9 mouse cellular contexts compared by ENCODE assay signal in the genomic region with DNA sequence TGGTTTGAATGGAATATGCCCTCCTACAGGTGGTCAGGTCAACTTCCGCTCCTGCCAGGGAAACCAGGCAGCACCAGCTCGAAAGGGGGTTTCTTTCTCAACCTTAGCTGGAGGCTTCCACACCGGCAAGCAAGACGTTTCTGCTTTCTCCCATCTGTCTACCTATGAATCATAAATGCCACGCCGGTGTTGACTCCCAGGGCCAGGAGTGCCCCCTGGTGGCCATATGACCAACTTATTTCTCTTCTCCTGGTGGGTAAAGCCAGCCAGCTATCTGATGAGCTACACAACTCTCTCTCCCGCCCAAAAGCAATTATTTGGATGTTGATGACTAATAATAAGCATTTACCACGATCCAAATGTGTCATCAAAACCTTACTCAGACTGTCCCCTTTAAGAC. TPM values are rescaled to one million over a fixed set of nuclear protein-coding genes. Genes with fewer than 3 reads are reported as not detected.
A peak's percentile ranks its signal among the peaks of the same experiment; 100 is the strongest.
DNase-seq lines count a peak whose midpoint lies in the region; TF ChIP-seq lines count a peak whose summit lies in the region.
"Had no signal": no experiment of that assay in that cellular context is flagged by ENCODE, and none has a peak within 500 bp of the region (broad histone marks: within the 10 kb centered on the region; RNA-seq: fewer than 3 reads in every experiment).

No protein-coding gene starts in this region.

- intact Hi-C loops in heart, postnatal 14 days (cut with DNase I): loop anchor here (2.0 to 10.0 kb wide), 2 partner anchors 53 to 89 kb away; no protein-coding TSS in a partner anchor

- no peaks in the 10 kb centered on the region for H3K9me3 ChIP-seq in MEL (replicated peaks; ENCODE audit: insufficient read depth, low read length)

- TF ChIP-seq EP300 in MEL (IDR thresholded peaks at IDR 0.05; ENCODE audit: low read depth in 1 of 2, low read length in 2 of 2): no peak

- peaks cover 0 to 1% of the 10 kb centered on the region in 2 experiments; a peak in 1 of 4 replicates for H3K27me3 ChIP-seq in MEL (ENCODE audit: control insufficient read depth in 1 of 2, insufficient read depth in 2 of 2, low read length in 2 of 2)

- no peak for TF ChIP-seq POLR2A in MEL (IDR thresholded peaks at IDR 0.05; ENCODE audit: control insufficient read depth in 1 of 2, insufficient read depth in 1 of 2, low read depth in 1 of 2, low read length in 2 of 2, poor library complexity in 1 of 2)
- no peak for TF ChIP-seq POLR2A in bone marrow, adult 2 months (IDR thresholded peaks at IDR 0.05; ENCODE audit: borderline replicate concordance, control insufficient read depth, low read depth, low read length)
- no peak for TF ChIP-seq POLR2A in embryonic fibroblast, embryonic 13.5 days (IDR thresholded peaks at IDR 0.05; ENCODE audit: low read depth, low read length)

- H3K36me3 ChIP-seq in MEL (ENCODE audit: control insufficient read depth in 1 of 2, insufficient read depth in 2 of 2, low read length in 2 of 2): no peaks in the 10 kb centered on the region

- no peak overlapping the region for H3K27ac ChIP-seq in MEL (ENCODE audit: control insufficient read depth, low read depth, low read length)
- H3K27ac ChIP-seq in bone marrow, adult 2 months (ENCODE audit: control insufficient read depth, insufficient read depth, low read depth, low read length, poor library complexity): no peak overlapping the region
- H3K27ac ChIP-seq in embryonic fibroblast, embryonic 13.5 days (ENCODE audit: insufficient read depth, low read length): no peak overlapping the region

- WGBS in bone marrow, adult 2 months: 5% methylated on average over 8 of the region's 8 CpGs

- H3K4me1 ChIP-seq in MEL (ENCODE audit: control insufficient read depth in 1 of 2, insufficient read depth in 2 of 2, low read length in 2 of 2): peaks cover 0 to 2% of the 10 kb centered on the region in 2 experiments; a peak in 1 of 4 replicates
- 0 out of 2 replicates have a peak, but pooled peaks cover 1% of the 10 kb centered on the region for H3K4me1 ChIP-seq in bone marrow, adult 2 months (ENCODE audit: control insufficient read depth, insufficient read depth, low read length)
- H3K4me1 ChIP-seq in embryonic fibroblast, embryonic 13.5 days (ENCODE audit: control insufficient read depth, insufficient read depth, low read length): no peaks in the 10 kb centered on the region

- H3K79me2 ChIP-seq in MEL (ENCODE audit: control insufficient read depth, insufficient read depth, low read length, poor library complexity): no peaks in the 10 kb centered on the region

- peak; percentile 84 to 91 (median 91) for TF ChIP-seq CTCF in MEL (IDR thresholded peaks at IDR 0.05 in 2 of 3, conservative IDR thresholded peaks at IDR 0.05 in 1 of 3; ENCODE audit: control insufficient read depth in 1 of 3, insufficient read depth in 1 of 3, low read depth in 2 of 3, low read length in 3 of 3, poor library complexity in 1 of 3, severe bottlenecking in 1 of 3)
- TF ChIP-seq CTCF in bone marrow, adult 2 months (IDR thresholded peaks at IDR 0.05; ENCODE audit: control insufficient read depth, insufficient read depth, low read length): peak; percentile 79
- TF ChIP-seq CTCF in embryonic fibroblast, embryonic 13.5 days (IDR thresholded peaks at IDR 0.05; ENCODE audit: borderline replicate concordance, insufficient read depth, low read length): peak; percentile 59

- peak; percentile 88 for DNase-seq in MEL (ENCODE audit: low read depth, low spot score)
- DNase-seq in heart, postnatal 14 days: peak; percentile 82 to 89
- DNase-seq in layer of hippocampus, adult 9-10 months (ENCODE audit: low spot score): peak; percentile 74
- peak; percentile 91 for DNase-seq in lung, postnatal 36 days
- peak; percentile 60 for DNase-seq in right cerebral cortex, postnatal 25 days
- peak; percentile 75 to 82 for DNase-seq in urinary bladder, postnatal 36 days (ENCODE audit: low spot score in 2 of 2)

- H3K9ac ChIP-seq in MEL (ENCODE audit: control insufficient read depth, low read depth, low read length, poor library complexity, severe bottlenecking): peak overlapping the region; percentile 33; the same call in 1 of the 2 replicates

- peak; percentile 75 for TF ChIP-seq RAD21 in MEL (IDR thresholded peaks at IDR 0.05; ENCODE audit: low read depth, low read length)

- 0 out of 4 replicates have a peak overlapping the region, but pooled peaks of 1 of the 2 experiments have one; percentile 16 for H3K4me3 ChIP-seq in MEL (ENCODE audit: control insufficient read depth in 1 of 2, insufficient read depth in 1 of 2, low read depth in 2 of 2, low read length in 2 of 2)
- no peak overlapping the region for H3K4me3 ChIP-seq in bone marrow, adult 2 months (replicated peaks; ENCODE audit: control insufficient read depth, low read depth, low read length)
- no peak overlapping the region for H3K4me3 ChIP-seq in embryonic fibroblast, embryonic 13.5 days (ENCODE audit: insufficient read depth, low read length)

TF ChIP-seq in MEL, 35 proteins besides CTCF, POLR2A, EP300 and RAD21:
- TF ChIP-seq SMC3 (IDR thresholded peaks at IDR 0.05; ENCODE audit: low read depth, low read length): peak; percentile 88
- TF ChIP-seq SIN3A (IDR thresholded peaks at IDR 0.05; ENCODE audit: low read length): peak; percentile 58; the same call in 1 of the 2 replicates
- TF ChIP-seq MAX (IDR thresholded peaks at IDR 0.05; ENCODE audit: low read length): peak; percentile 57; the same call in 1 of the 2 replicates
- no peak for TF ChIP-seq E2F4 (IDR thresholded peaks at IDR 0.05; ENCODE audit: borderline replicate concordance, low read depth, low read length)
- 0 out of 2 replicates have a peak, but pooled peaks have one; percentile 10 for TF ChIP-seq ZNF384 (IDR thresholded peaks at IDR 0.05; ENCODE audit: low read depth, low read length)
- peak; percentile 69 for TF ChIP-seq ZC3H11A (IDR thresholded peaks at IDR 0.05; ENCODE audit: low read depth, low read length)
- TF ChIP-seq ETS1 (IDR thresholded peaks at IDR 0.05; ENCODE audit: low read depth, low read length): no peak
- no peak for TF ChIP-seq MEF2A (IDR thresholded peaks at IDR 0.05; ENCODE audit: extremely low read depth, insufficient replicate concordance, low read depth, low read length, poor library complexity, severe bottlenecking)
- no peak for TF ChIP-seq JUND (IDR thresholded peaks at IDR 0.05; ENCODE audit: low read depth, low read length)
- no peak for TF ChIP-seq MAFK (IDR thresholded peaks at IDR 0.05; ENCODE audit: borderline replicate concordance, low read depth, low read length)
- TF ChIP-seq USF2 (IDR thresholded peaks at IDR 0.05; ENCODE audit: borderline replicate concordance in 1 of 2, insufficient read depth in 1 of 2, low read depth in 1 of 2, low read length in 2 of 2): no peak
- TF ChIP-seq MYC (IDR thresholded peaks at IDR 0.05; ENCODE audit: low read depth, low read length): 0 out of 2 replicates have a peak, but pooled peaks have one; percentile 49
- TF ChIP-seq NELFE (IDR thresholded peaks at IDR 0.05; ENCODE audit: low read depth, low read length): no peak
- no peak for TF ChIP-seq RCOR1 (IDR thresholded peaks at IDR 0.05; ENCODE audit: low read depth, low read length)
- TF ChIP-seq GABPA (IDR thresholded peaks at IDR 0.05; ENCODE audit: low read depth, low read length): no peak
- TF ChIP-seq GATA1 (IDR thresholded peaks at IDR 0.05; ENCODE audit: low read depth, low read length): 0 out of 2 replicates have a peak, but pooled peaks have one; percentile 5
- TF ChIP-seq KAT2A (conservative IDR thresholded peaks at IDR 0.05; ENCODE audit: low read depth, low read length): no peak
- 0 out of 2 replicates have a peak, but pooled peaks have one; percentile 12 for TF ChIP-seq HCFC1 (IDR thresholded peaks at IDR 0.05; ENCODE audit: low read depth, low read length)
- 0 out of 2 replicates have a peak, but pooled peaks have one; percentile 28 for TF ChIP-seq MXI1 (IDR thresholded peaks at IDR 0.05; ENCODE audit: low read depth, low read length)
- TF ChIP-seq USF1 (IDR thresholded peaks at IDR 0.05; ENCODE audit: low read depth, low read length): 0 out of 2 replicates have a peak, but pooled peaks have one; percentile 19
- TF ChIP-seq MYB (IDR thresholded peaks at IDR 0.05; ENCODE audit: low read depth, low read length): no peak
- no peak for TF ChIP-seq CHD2 (IDR thresholded peaks at IDR 0.05; ENCODE audit: low read length)
- TF ChIP-seq ELF1 (IDR thresholded peaks at IDR 0.05; ENCODE audit: low read depth, low read length): no peak

RNA-seq across cellular contexts. Expression of a gene that starts 11.4 kb away (rescaled TPM):
- not detected in 2 replicates for total RNA-seq in MEL (2012; rRNA removed)
- under 1 TPM in 1 of 2 experiments, not detected in 1; 0.18 TPM for polyA plus RNA-seq in MEL (2012; ENCODE audit: insufficient read depth in 1 of 2, insufficient read length in 2 of 2, low read depth in 1 of 2, low replicate concordance in 2 of 2, missing spikeins in 1 of 2)
- not detected in 2 replicates for polyA plus RNA-seq in bone marrow, adult 2 months (2011; ENCODE audit: insufficient read depth, insufficient read length, low replicate concordance, missing spikeins)
- polyA plus RNA-seq in embryonic fibroblast, embryonic 13.5 days (2011; ENCODE audit: insufficient read length, low read depth, missing spikeins): not detected in 2 replicates
- total RNA-seq in heart, postnatal 14 days (2021): 100 to 1,000 TPM; 247 to 264 TPM
- polyA plus RNA-seq: neural tube, embryonic 14.5 days had no signal

RNA-seq across cellular contexts. Expression of a gene that starts 29.8 kb away (rescaled TPM):
- total RNA-seq in MEL (2012; rRNA removed): 543 and 600 TPM in 2 replicates
- 100 to 1,000 TPM in 1 of 2 experiments, not detected in 1; 879 TPM for polyA plus RNA-seq in MEL (2012; ENCODE audit: insufficient read depth in 1 of 2, insufficient read length in 2 of 2, low read depth in 1 of 2, low replicate concordance in 2 of 2, missing spikeins in 1 of 2)
- 70.5 and 126 TPM in 2 replicates for polyA plus RNA-seq in bone marrow, adult 2 months (2011; ENCODE audit: insufficient read depth, insufficient read length, low replicate concordance, missing spikeins)
- 458 and 514 TPM in 2 replicates for polyA plus RNA-seq in embryonic fibroblast, embryonic 13.5 days (2011; ENCODE audit: insufficient read length, low read depth, missing spikeins)
- total RNA-seq in heart, postnatal 14 days (2021): 100 to 1,000 TPM; 121 to 137 TPM

RNA-seq across cellular contexts. Expression of a gene that starts 47.7 kb away (rescaled TPM):
- total RNA-seq in MEL (2012; rRNA removed): not detected in 2 replicates
- polyA plus RNA-seq in MEL (2012; ENCODE audit: insufficient read depth in 1 of 2, insufficient read length in 2 of 2, low read depth in 1 of 2, low replicate concordance in 2 of 2, missing spikeins in 1 of 2): not detected
- not detected in 2 replicates for polyA plus RNA-seq in bone marrow, adult 2 months (2011; ENCODE audit: insufficient read depth, insufficient read length, low replicate concordance, missing spikeins)
- not detected in 2 replicates for polyA plus RNA-seq in embryonic fibroblast, embryonic 13.5 days (2011; ENCODE audit: insufficient read length, low read depth, missing spikeins)
- 1 to 10 TPM; 2.5 TPM for total RNA-seq in heart, postnatal 14 days (2021)
